Mouse (Mus musculus) C2C12 (cell line): Measurements from ENCODE around the gene Mical2.

Source experiments
- CEBPB ChIP-seq: IDR thresholded peaks from one replicate; pipeline ENCODE4 v1.6.1; 2011; ENCODE audit warnings: low read depth, mild to moderate bottlenecking, control low read depth, moderate library complexity
- CTCF ChIP-seq: IDR thresholded peaks from one replicate; pipeline ENCODE4 v1.5.1; 2011; ENCODE audit not compliant: control insufficient read depth, insufficient read depth, insufficient read length
- FOSL1 ChIP-seq: IDR thresholded peaks from one replicate; pipeline ENCODE4 v1.8.0; 2011; ENCODE audit warnings: mild to moderate bottlenecking, low read length; ENCODE audit not compliant: poor library complexity, insufficient read depth, severe bottlenecking
- MAX ChIP-seq: IDR thresholded peaks from one replicate; pipeline ENCODE4 v1.6.1; 2011; ENCODE audit warnings: mild to moderate bottlenecking, control low read depth
- MYOD1 ChIP-seq: IDR thresholded peaks from one replicate; pipeline ENCODE4 v1.6.1; 2011; ENCODE audit warnings: low read depth; ENCODE audit not compliant: control insufficient read depth, insufficient read length
- MYOG ChIP-seq: IDR thresholded peaks from one replicate; pipeline ENCODE4 v1.6.1; 2011; ENCODE audit not compliant: control insufficient read depth, insufficient read length; ENCODE audit errors: extremely low read depth
- USF1 ChIP-seq: IDR thresholded peaks from one replicate; pipeline ENCODE4 v1.6.1; 2011; ENCODE audit warnings: low read depth, mild to moderate bottlenecking, control low read depth, moderate library complexity

DNA sequence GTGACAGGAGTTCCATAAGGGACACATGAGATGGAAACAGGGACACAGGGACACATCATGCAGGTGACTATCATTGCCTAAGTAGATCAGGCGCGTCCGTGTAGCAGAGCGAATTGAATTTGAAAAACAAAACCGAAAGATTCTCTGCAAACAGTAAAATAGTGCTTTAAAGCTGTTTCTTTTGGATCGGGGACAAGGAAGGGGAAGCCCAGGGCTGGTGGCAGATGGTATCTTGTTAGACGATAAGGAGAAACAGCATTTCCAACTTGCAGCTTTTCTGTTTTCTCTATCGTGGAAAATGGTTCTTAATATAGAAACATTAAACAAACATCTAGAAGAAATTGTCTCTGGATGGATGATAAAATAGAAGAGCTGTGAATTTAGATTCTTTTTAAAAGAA is 179.9 kb downstream of the Mical2 start:
- TF ChIP-seq CTCF (no peak), CEBPB (no peak), USF1 (no peak), FOSL1 (no peak), MAX (no peak), MYOD1 (no peak), MYOG (no peak)
